Mouse (Mus musculus): ENCODE results near the gene Mfsd5.

The Mfsd5 gene

DNA sequence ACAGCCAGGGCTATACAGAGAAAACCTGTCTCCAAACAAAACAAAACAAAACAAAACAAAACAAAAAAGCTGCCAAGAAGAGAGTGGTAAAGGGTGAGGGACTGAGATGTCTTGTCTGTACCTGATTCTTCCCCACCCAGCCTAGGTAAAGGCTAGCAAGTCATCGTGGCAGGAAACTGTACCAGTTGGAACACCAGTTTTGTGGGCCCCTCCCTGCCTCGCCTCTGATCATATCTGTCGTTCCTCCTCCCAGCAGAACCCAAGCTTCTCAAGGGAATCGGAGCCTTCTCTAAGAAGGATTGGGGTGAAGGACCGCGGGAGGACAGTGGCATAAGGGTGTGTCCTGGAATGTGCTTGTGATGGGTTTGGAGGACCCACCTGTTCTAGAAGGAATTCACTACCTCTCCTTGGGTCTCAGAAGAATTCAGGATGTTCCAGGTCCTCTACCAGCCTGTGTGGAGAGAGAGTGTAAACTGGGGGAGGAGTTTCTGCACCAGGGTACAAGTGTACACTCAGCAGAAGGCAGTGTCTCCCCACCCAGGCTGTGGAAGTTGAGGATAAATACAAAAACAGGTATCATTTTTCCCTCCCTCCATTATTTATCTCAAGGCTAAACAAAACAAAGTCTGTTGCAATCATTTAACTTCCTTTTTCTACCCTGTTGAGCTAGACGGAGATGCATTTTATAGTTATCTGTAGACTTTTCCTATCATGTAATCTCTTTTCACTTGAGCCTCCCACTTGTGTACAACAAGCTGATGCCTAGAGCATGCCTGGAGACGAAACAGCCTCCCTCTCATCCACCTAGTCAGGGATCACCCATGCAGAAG, 3.4 kb downstream of the Mfsd5 start:
- no peak for DNase-seq (ENCODE audit: low read depth, low spot score)

DNA sequence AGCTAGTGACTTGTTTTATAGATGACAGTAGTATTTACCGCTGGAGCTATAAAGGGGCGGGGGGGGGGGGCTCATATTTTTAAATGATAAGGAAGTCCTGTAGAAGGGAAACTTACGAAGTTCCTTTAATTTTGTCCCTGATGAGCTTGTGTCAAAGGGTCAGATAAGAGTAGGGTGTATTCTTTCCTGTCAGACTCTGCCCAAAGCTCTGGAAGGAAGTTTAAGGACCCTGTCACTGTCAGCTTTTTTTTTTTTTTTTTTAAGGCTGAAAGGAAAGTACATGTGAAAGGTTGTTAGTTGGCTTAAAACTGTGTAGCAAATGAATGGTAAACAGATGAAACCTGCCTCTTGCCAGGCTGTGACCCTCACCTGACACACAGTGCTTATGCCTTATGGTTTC, 4.4 kb downstream of the Mfsd5 start:
- DNase-seq (ENCODE audit: low read depth, low spot score), result no peak

DNA sequence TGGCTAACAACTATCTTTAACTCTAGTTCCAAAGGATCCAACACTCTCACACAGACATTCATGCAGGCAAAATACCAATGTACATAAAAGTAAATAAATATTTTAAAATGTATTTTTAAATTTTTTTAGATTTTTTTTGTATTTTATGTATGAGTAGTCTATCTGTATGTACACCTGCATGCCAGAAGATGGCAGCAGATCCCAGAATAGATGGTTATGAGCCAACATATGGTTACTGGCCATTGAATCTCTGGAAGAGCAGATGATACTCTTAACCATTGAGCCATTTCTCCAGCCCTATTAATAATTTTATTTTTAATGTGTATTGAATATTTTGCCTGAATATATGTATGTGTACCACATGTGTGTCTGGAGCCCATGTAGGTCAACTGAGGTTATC, 8.1 kb downstream of the Mfsd5 start:
- DNase-seq (ENCODE audit: low read depth, low spot score), result no peak

GRCm38 (mm10) chr15:102295633-102296367, 16.5 kb downstream of the Mfsd5 start, which contains the start of gene Espl1:
Gene Espl1 (plus strand): TSS chr15:102296266.
- peak; percentile 83 for DNase-seq (ENCODE audit: low read depth, low spot score)

GRCm38 (mm10) chr15:102296368-102297006, 17.2 kb downstream of the Mfsd5 start:
- DNase-seq (ENCODE audit: low read depth, low spot score), result no peak

- DNase-seq (ENCODE audit: low read depth, low spot score), result no peak
These were observed 23.3 kb downstream of the Mfsd5 start for GRCm38 (mm10) chr15:102302542-102302941.

GRCm38 (mm10) chr15:102308717-102309116, 29.5 kb downstream of the Mfsd5 start:
- no peak for DNase-seq (ENCODE audit: low read depth, low spot score)

DNA sequence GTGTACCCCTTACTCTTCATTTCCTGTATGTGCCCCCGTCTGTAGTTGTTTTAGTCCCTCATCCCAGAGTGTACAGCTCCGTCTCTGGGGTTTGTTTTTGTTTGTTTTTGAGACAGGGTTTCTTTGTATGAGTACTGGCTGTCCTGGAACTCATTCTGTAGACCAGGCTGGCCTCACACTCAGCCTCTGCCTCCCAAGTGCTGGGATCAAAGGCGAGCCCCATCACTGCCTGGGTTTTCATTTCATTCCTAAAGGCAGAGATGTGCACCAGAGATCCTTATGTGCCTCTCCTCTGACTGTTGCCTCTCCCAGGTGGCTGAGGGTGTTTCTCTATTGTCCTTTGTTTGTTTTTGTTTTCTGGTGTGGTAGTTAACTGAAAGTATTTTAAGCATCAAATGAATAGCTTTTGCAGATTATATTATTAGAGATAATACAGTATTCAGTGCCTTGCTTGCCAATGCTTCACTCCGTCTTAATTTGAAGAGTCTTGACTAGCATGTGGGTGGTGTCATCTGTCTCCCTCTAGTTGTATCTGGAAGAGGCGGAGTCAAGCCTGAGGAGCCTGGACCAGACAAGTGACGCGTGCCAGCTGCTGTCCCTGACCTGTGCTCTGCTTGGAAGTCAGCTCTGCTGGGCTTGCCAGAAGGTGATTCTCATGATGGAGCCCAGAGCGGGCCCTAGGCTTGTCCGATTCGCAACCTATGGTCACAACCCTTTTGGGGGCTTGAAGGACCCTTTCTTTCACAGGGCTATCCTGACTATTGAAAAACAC, 31.0 kb downstream of the Mfsd5 start:
- no peak for DNase-seq (ENCODE audit: low read depth, low spot score)

GRCm38 (mm10) chr15:102311489-102311888, 32.2 kb downstream of the Mfsd5 start:
- DNase-seq (ENCODE audit: low read depth, low spot score), result no peak

GRCm38 (mm10) chr15:102315292-102315691, 36.0 kb downstream of the Mfsd5 start:
- no peak for DNase-seq (ENCODE audit: low read depth, low spot score)

DNA sequence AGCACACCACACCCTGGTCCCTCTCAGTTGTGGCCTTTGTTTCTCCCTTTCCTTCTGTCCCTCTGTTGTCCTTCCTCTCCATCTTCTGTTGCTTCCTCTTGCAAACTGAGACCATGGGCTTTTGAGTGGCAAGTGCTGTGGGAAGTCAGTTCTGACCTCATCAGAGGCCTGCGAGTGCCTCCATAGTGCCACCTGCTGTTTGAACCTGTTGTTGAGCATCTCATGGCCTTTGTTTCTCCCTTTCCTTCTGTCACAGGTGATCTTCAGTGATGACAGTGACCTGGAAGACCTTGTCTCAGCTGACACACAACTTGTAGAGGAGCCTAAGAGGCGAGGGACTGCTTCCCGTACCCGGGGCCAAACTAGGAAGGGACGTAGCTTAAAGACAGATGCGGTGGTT, 37.0 kb downstream of the Mfsd5 start:
- no peak for DNase-seq (ENCODE audit: low read depth, low spot score)

GRCm38 (mm10) chr15:102324654-102325473, 45.6 kb downstream of the Mfsd5 start:
- no peak for DNase-seq (ENCODE audit: low read depth, low spot score)

DNA sequence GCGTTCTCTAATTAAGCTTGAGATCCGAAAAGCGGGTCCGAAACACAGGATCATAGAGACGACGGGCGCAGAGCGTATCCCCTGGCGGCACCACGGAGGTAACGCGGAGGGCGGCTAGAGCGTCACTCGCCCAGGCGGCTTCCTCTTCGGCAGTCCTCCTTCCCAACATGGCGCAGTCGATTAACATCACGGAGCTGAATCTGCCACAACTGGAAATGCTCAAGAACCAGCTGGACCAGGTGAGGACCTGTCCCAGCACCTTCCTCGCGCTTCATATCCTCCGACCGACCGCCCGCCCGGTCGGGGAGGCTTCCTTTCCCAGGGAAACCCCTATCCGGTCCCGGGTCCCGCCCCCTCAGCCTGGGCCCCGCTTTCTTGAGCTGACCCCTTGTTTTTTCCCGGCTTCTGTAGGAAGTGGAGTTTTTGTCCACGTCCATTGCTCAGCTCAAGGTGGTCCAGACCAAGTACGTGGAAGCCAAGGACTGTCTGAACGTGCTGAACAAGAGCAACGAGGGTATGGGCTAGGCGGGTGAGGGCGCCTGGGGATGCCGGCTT, 46.8 kb downstream of the Mfsd5 start, which contains the start of gene Pfdn5:
TSS of gene Pfdn5 (plus strand) at position 95 of the 555 bp plus-strand sequence.
- DNase-seq (ENCODE audit: low read depth, low spot score), result peak; percentile 71

DNA sequence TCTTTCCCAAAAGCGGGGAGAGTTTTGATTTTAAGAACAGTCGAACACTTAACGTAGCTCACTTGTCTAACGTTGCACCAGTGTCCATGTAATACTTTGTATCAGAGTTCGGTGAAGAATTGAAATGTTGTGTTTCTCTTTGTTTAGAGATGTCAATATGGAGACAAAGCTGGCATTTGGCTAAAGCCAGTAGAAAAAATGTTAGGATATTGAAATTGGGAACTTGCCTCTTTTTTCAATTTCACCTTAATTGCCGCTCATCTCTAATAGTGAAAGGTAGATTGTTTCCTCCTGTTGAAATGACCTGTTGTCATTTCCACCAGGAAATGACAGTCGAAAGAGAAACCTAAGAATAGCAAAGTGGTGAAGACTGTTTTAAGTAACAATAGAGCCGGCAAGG, 47.6 kb downstream of the Mfsd5 start:
- no peak for DNase-seq (ENCODE audit: low read depth, low spot score)

Measured in brain, embryonic 18.5 days (tissue).